Mouse (Mus musculus) liver, embryonic 11.5 days (tissue): ENCODE results near the gene Creb3l1. TPM values are rescaled to one million over a fixed set of nuclear protein-coding genes. Genes with fewer than 3 reads are reported as not detected.

Experiments
- ATAC-seq: fragments of 200-750 bp; cut with Nextera tagmentation; replicated peaks from 2 replicates; pipeline ENCODE4 v1.8.0; 2017; ENCODE audit warnings: moderate number of reproducible peaks, mild to moderate bottlenecking, moderate TSS enrichment, moderate library complexity; ENCODE audit not compliant: low FRiP score
- DNase-seq: peaks from one replicate; pipeline ENCODE4 v3.0.0-alpha.2; 2017; ENCODE audit warnings: low spot score
- H3K27ac ChIP-seq: fragments of 300-500 bp; sonication (generic); 2 replicates; pipeline ENCODE4 v1.5.1; 2014; ENCODE audit warnings: mild to moderate bottlenecking, low read depth, low read length, control low read depth
- H3K27me3 ChIP-seq: fragments of 300-500 bp; sonication (generic); replicated peaks from 2 replicates; pipeline ENCODE4 v1.6.1; 2014; ENCODE audit warnings: low read length, mixed read lengths; ENCODE audit not compliant: control insufficient read depth, insufficient read depth
- H3K36me3 ChIP-seq: fragments of 300-500 bp; sonication (generic); 2 replicates; pipeline ENCODE4 v1.6.1; 2014; ENCODE audit warnings: mild to moderate bottlenecking, low read length, moderate library complexity, mixed read lengths; ENCODE audit not compliant: control insufficient read depth, insufficient read depth
- H3K4me1 ChIP-seq: fragments of 300-500 bp; sonication (generic); replicated peaks from 2 replicates; pipeline ENCODE4 v1.6.1; 2014; ENCODE audit warnings: low read length, mixed read lengths; ENCODE audit not compliant: control insufficient read depth, insufficient read depth
- H3K4me2 ChIP-seq: fragments of 300-500 bp; sonication (generic); 2 replicates; pipeline ENCODE4 v1.6.1; 2014; ENCODE audit warnings: mild to moderate bottlenecking, control low read depth, moderate library complexity
- H3K4me3 ChIP-seq: fragments of 300-500 bp; sonication (generic); 2 replicates; pipeline ENCODE4 v1.5.1; 2014; ENCODE audit warnings: low read depth, low read length, control low read depth
- H3K9ac ChIP-seq: fragments of 300-500 bp; sonication (generic); 2 replicates; pipeline ENCODE4 v1.6.1; 2014; ENCODE audit warnings: low read depth, low read length, control low read depth
- H3K9me3 ChIP-seq: fragments of 300-500 bp; sonication (generic); 2 replicates; pipeline ENCODE4 v1.6.1; 2016; ENCODE audit warnings: low read length, inconsistent platforms, mixed read lengths; ENCODE audit not compliant: control insufficient read depth
- whole genome bisulfite sequencing: fragments of 180-500 bp; shearing (Covaris S2); extraction: QIAGEN DNeasy Blood & Tissue Kit; methylation state at CpG from one replicate; pipeline ENCODE4 v1.1.7; 2014; 5-methylcytosine and 5-hydroxymethylcytosine counted together
- polyA plus RNA-seq: library from polyadenylated mRNA; unstranded; fragments of >200 nt; fragmentation: Nextera tagmentation; extraction: Ambion mirVana; gene quantifications from 2 replicates; pipeline ENCODE4 v1.2.1, GENCODE M21; 2014

The Creb3l1 gene
- polyA plus RNA-seq, 1 experiment from 2014 or later = 6.1 TPM

DNA sequence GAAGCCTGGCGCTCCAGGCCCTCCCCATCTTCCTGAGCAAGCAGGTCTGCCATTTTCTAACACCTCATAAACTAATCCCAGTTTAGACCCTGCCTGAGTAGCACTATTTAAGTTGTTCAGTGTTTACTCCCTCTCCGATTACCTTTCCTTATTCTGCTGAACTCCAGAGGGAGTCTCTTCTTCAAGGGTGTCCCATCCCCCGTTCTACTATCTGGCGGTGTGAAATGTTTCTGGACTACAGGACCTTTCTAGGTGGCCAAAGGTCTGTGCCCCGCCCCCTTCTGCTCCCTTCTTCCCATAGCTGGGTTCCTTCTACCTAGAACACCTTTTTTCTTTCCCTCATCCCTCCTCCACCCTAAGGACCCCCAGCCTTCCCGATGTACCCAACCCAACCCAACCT, 36.0 kb upstream of the Creb3l1 start:
- DNase-seq (no peak), ATAC-seq (no peak)
- Histone ChIP-seq H3K9me3 (no peaks in the 10 kb centered on the region), H3K36me3 (no peaks in the 10 kb centered on the region), H3K27me3 (peaks cover 28% of the 10 kb centered on the region), H3K9ac (no peak overlapping the region), H3K4me3 (peak overlapping the region; percentile 51), H3K27ac (no peak overlapping the region), H3K4me1 (peaks cover 22% of the 10 kb centered on the region), H3K4me2 (peak overlapping the region; percentile 86)
- WGBS = 16% methylated on average over 6 of the region's 6 CpGs

GRCm38 (mm10) chr2:92059481-92060220, 35.3 kb upstream of the Creb3l1 start:
- H3K27ac ChIP-seq = no peak overlapping the region
- no peaks in the 10 kb centered on the region for H3K9me3 ChIP-seq
- ATAC-seq (peak; percentile 42), DNase-seq (peak; percentile 54)
- peak overlapping the region; percentile 51 for H3K4me3 ChIP-seq
- H3K9ac ChIP-seq = peak overlapping the region; percentile 44; the same call in 1 of the 2 replicates
- no peaks in the 10 kb centered on the region for H3K36me3 ChIP-seq
- under 1% methylated on average over 63 of the region's 63 CpGs for WGBS
- H3K4me2 ChIP-seq = peak overlapping the region; percentile 86
- H3K4me1 ChIP-seq = peaks cover 22% of the 10 kb centered on the region
- H3K27me3 ChIP-seq = peaks cover 30% of the 10 kb centered on the region

- Histone ChIP-seq H3K4me3 (peak overlapping the region; percentile 51), H3K36me3 (no peaks in the 10 kb centered on the region), H3K9me3 (no peaks in the 10 kb centered on the region), H3K4me2 (peak overlapping the region; percentile 86), H3K9ac (no peak overlapping the region), H3K27me3 (peaks cover 36% of the 10 kb centered on the region), H3K4me1 (peaks cover 22% of the 10 kb centered on the region), H3K27ac (no peak overlapping the region)
- no peak for DNase-seq
- WGBS = 3% methylated on average over 11 of the region's 11 CpGs
- ATAC-seq = no peak
Observed at GRCm38 (mm10) chr2:92058936-92059335, 34.6 kb upstream of the Creb3l1 start.

DNA sequence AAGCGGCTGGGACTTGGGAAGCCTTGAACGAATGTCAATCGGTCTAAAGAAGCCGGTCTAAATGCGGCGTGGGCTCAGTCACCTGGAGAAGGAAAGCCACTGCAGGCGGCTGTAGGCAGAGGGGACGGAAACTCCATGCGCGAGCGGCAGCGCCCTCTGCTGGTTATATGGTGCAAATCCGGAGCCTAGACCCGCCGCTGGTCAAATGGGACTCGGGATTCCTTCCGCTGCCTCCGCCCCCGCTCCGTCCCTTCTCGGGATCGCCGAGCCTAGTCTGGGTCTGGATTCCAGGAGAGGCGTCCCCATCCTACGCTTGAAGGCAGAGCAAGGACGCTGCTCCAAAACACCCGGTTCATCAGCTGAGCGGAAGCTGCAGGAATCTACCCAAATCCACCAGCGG, 34.2 kb upstream of the Creb3l1 start:
- no peaks in the 10 kb centered on the region for H3K9me3 ChIP-seq
- no peak overlapping the region for H3K27ac ChIP-seq
- peaks cover 36% of the 10 kb centered on the region for H3K27me3 ChIP-seq
- peaks cover 22% of the 10 kb centered on the region for H3K4me1 ChIP-seq
- no peak overlapping the region for H3K9ac ChIP-seq
- H3K36me3 ChIP-seq = no peaks in the 10 kb centered on the region
- DNase-seq (peak; percentile 90), ATAC-seq (peak; percentile 45; the same call in 1 of the 2 replicates)
- under 1% methylated on average over 29 of the region's 29 CpGs for WGBS
- H3K4me2 ChIP-seq = peak overlapping the region; percentile 86
- H3K4me3 ChIP-seq = peak overlapping the region; percentile 51

DNA sequence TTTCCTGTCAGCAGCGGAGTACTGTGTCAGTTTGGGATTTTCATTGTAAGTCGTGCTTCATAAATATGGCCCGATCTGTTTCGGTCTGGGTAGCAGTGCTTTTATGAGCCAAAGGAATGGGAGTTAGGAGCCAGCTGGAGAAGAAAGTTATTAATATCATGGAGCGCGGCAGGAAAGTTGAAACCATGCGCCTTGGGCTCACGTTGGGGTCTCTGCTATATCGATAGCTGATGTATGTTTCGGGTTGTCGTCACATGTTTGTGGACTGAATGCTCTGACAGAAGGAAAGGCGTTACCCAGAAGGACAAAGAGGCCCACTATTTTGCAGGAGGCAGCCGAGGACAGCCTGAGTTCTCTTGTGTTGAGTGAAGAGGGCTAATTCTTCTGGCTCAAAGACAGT, 32.5 kb upstream of the Creb3l1 start:
- ATAC-seq (no peak), DNase-seq (no peak)
- Histone ChIP-seq H3K27ac (no peak overlapping the region), H3K9me3 (no peaks in the 10 kb centered on the region), H3K4me1 (peaks cover 22% of the 10 kb centered on the region), H3K36me3 (no peaks in the 10 kb centered on the region), H3K27me3 (peaks cover 47% of the 10 kb centered on the region), H3K4me3 (no peak overlapping the region), H3K4me2 (no peak overlapping the region), H3K9ac (no peak overlapping the region)
- 90% methylated on average over 13 of the region's 13 CpGs for WGBS

GRCm38 (mm10) chr2:92055831-92056236, 31.5 kb upstream of the Creb3l1 start:
- Histone ChIP-seq H3K27me3 (peaks cover 51% of the 10 kb centered on the region), H3K9ac (peak overlapping the region; percentile 70), H3K4me2 (peak overlapping the region; percentile 85), H3K4me3 (peak overlapping the region; percentile 44), H3K27ac (peak overlapping the region; percentile 71), H3K4me1 (peaks cover 22% of the 10 kb centered on the region), H3K9me3 (no peaks in the 10 kb centered on the region), H3K36me3 (no peaks in the 10 kb centered on the region)
- WGBS = 3% methylated on average over 14 of the region's 14 CpGs
- ATAC-seq (peak; percentile 52), DNase-seq (peak; percentile 64)

- Histone ChIP-seq H3K4me1 (peaks cover 22% of the 10 kb centered on the region), H3K9me3 (no peaks in the 10 kb centered on the region), H3K4me3 (peak overlapping the region; percentile 44), H3K9ac (peak overlapping the region; percentile 70), H3K4me2 (peak overlapping the region; percentile 85), H3K36me3 (no peaks in the 10 kb centered on the region), H3K27me3 (peaks cover 45% of the 10 kb centered on the region), H3K27ac (peak overlapping the region; percentile 71)
- WGBS = 4% methylated on average over 38 of the region's 38 CpGs
- ATAC-seq (peak; percentile 84), DNase-seq (peak; percentile 83)
Observed at GRCm38 (mm10) chr2:92055101-92055813, 31.0 kb upstream of the Creb3l1 start.

GRCm38 (mm10) chr2:92052754-92053153, 28.5 kb upstream of the Creb3l1 start:
- Histone ChIP-seq H3K9ac (no peak overlapping the region), H3K4me3 (no peak overlapping the region), H3K36me3 (no peaks in the 10 kb centered on the region), H3K4me1 (peaks cover 8% of the 10 kb centered on the region; the same call in 1 of the 2 replicates), H3K27ac (no peak overlapping the region), H3K9me3 (no peaks in the 10 kb centered on the region), H3K4me2 (no peak overlapping the region), H3K27me3 (peaks cover 27% of the 10 kb centered on the region)
- WGBS = 43% methylated on average over 2 of the region's 2 CpGs
- ATAC-seq (no peak), DNase-seq (no peak)
